Mouse (Mus musculus) CH12.LX (cell line): ENCODE results near the gene Ramp1. TPM values are rescaled to one million over a fixed set of nuclear protein-coding genes. Genes with fewer than 3 reads are reported as not detected.

Experiments used
- DNase-seq: peaks from one replicate; pipeline ENCODE4 v3.0.0-alpha.2; 2013; ENCODE audit errors: extremely low read depth
- H3K27ac ChIP-seq: 2 replicates; pipeline ENCODE4 v1.5.1; 2012; ENCODE audit warnings: low read depth, mild to moderate bottlenecking, control low read depth, moderate library complexity; ENCODE audit not compliant: insufficient read depth
- H3K27me3 ChIP-seq: replicated peaks from 2 replicates; pipeline ENCODE3; 2012; ENCODE audit warnings: inconsistent platforms
- H3K36me3 ChIP-seq, 2 experiments: replicated peaks in 1 of 2; 2 replicates each; pipeline versions ENCODE3 to v1.6.1; 2012; ENCODE audit warnings: inconsistent platforms in 1 of 2, low read length in 1 of 2, mild to moderate bottlenecking in 1 of 2, mixed read lengths in 1 of 2, moderate library complexity in 1 of 2; ENCODE audit not compliant: control insufficient read depth in 1 of 2, insufficient read depth in 1 of 2
- H3K4me1 ChIP-seq, 2 experiments: 2 replicates each; pipeline ENCODE4 v1.6.1; 2012; ENCODE audit warnings: inconsistent platforms in 1 of 2, moderate library complexity in 1 of 2; ENCODE audit not compliant: insufficient read depth in 2 of 2, control insufficient read depth in 1 of 2
- H3K4me2 ChIP-seq: 2 replicates; pipeline ENCODE4 v1.6.1; 2012; ENCODE audit warnings: low read depth, mild to moderate bottlenecking, control low read depth; ENCODE audit not compliant: poor library complexity, insufficient read depth, severe bottlenecking
- H3K4me3 ChIP-seq, 3 experiments: fragments of 150-350 bp in 1 of 3; sonication (generic) in 1 of 3; replicated peaks in 1 of 3; 2 replicates each; pipeline versions ENCODE3 to v1.5.1; 2011 to 2012; ENCODE audit warnings: low read depth in 2 of 3, low read length in 2 of 3, mild to moderate bottlenecking in 2 of 3, moderate library complexity in 2 of 3, control low read depth in 1 of 3, improper control_type of control experiment in 1 of 3, inconsistent platforms in 1 of 3, mixed read lengths in 1 of 3; ENCODE audit not compliant: poor library complexity in 1 of 3
- H3K79me2 ChIP-seq: replicated peaks from 2 replicates; pipeline ENCODE4 v1.6.1; 2012; ENCODE audit warnings: mild to moderate bottlenecking, moderate library complexity; ENCODE audit not compliant: control insufficient read depth, poor library complexity, insufficient read depth, severe bottlenecking; ENCODE audit errors: extremely low read depth
- H3K9ac ChIP-seq: 2 replicates; pipeline ENCODE4 v1.6.1; 2012; ENCODE audit warnings: low read depth, mild to moderate bottlenecking, control low read depth, moderate library complexity; ENCODE audit not compliant: insufficient read depth
- H3K9me3 ChIP-seq: replicated peaks from 2 replicates; pipeline ENCODE3; 2012; ENCODE audit warnings: low read length, inconsistent platforms, mixed read lengths
- BHLHE40 ChIP-seq: IDR thresholded peaks from 2 replicates; pipeline ENCODE4 v1.6.1; 2011; ENCODE audit warnings: mild to moderate bottlenecking, low read depth, low read length, improper control_type of control experiment
- CHD1 ChIP-seq: IDR thresholded peaks from 2 replicates; pipeline ENCODE4 v1.6.1; 2012; ENCODE audit warnings: low read depth, low read length, improper control_type of control experiment, inconsistent platforms
- CTCF ChIP-seq, 2 experiments: IDR thresholded peaks in 1 of 2; conservative IDR thresholded peaks in 1 of 2; 2 replicates each; pipeline ENCODE4 v1.5.1; 2011 to 2012; ENCODE audit warnings: low read depth in 2 of 2, low read length in 2 of 2, improper control_type of control experiment in 1 of 2, inconsistent platforms in 1 of 2, mild to moderate bottlenecking in 1 of 2, moderate library complexity in 1 of 2
- E2F4 ChIP-seq: IDR thresholded peaks from 2 replicates; pipeline ENCODE4 v1.6.1; 2011; ENCODE audit warnings: low read depth, low read length, improper control_type of control experiment; ENCODE audit not compliant: insufficient replicate concordance
- ELF1 ChIP-seq: IDR thresholded peaks from 2 replicates; pipeline ENCODE4 v1.6.1; 2014; ENCODE audit warnings: low read depth, mild to moderate bottlenecking, inconsistent platforms, low read length, improper control_type of control experiment
- EP300 ChIP-seq: IDR thresholded peaks from 2 replicates; pipeline ENCODE4 v1.6.1; 2011; ENCODE audit warnings: low read length, improper control_type of control experiment
- ETS1 ChIP-seq: conservative IDR thresholded peaks from 2 replicates; pipeline ENCODE4 v1.6.1; 2012; ENCODE audit warnings: low read depth, mild to moderate bottlenecking, inconsistent platforms, low read length, improper control_type of control experiment, moderate library complexity
- IRF4 ChIP-seq: IDR thresholded peaks from 2 replicates; pipeline ENCODE4 v1.6.1; 2014; ENCODE audit warnings: low read depth, mild to moderate bottlenecking, inconsistent platforms, low read length, improper control_type of control experiment
- JUN ChIP-seq: IDR thresholded peaks from 2 replicates; pipeline ENCODE4 v1.6.1; 2011; ENCODE audit warnings: low read depth, mild to moderate bottlenecking, low read length, improper control_type of control experiment, moderate library complexity; ENCODE audit not compliant: insufficient read depth
- JUND ChIP-seq: conservative IDR thresholded peaks from 2 replicates; pipeline ENCODE4 v1.6.1; 2011; ENCODE audit warnings: low read depth, low read length, improper control_type of control experiment
- KAT2A ChIP-seq: IDR thresholded peaks from 2 replicates; pipeline ENCODE4 v1.6.1; 2012; ENCODE audit warnings: low read length, improper control_type of control experiment, inconsistent platforms; ENCODE audit not compliant: insufficient replicate concordance
- MAFK ChIP-seq: IDR thresholded peaks from 2 replicates; pipeline ENCODE4 v1.6.1; 2011; ENCODE audit warnings: low read length, improper control_type of control experiment; ENCODE audit not compliant: insufficient replicate concordance
- MAZ ChIP-seq: IDR thresholded peaks from 2 replicates; pipeline ENCODE4 v1.6.1; 2012; ENCODE audit warnings: low read depth, mild to moderate bottlenecking, inconsistent platforms, low read length, improper control_type of control experiment, moderate library complexity
- MEF2A ChIP-seq: IDR thresholded peaks from 2 replicates; pipeline ENCODE4 v1.6.1; 2014; ENCODE audit warnings: low read depth, mild to moderate bottlenecking, inconsistent platforms, low read length, improper control_type of control experiment, borderline replicate concordance
- MXI1 ChIP-seq: IDR thresholded peaks from 2 replicates; pipeline ENCODE4 v1.6.1; 2011; ENCODE audit warnings: mild to moderate bottlenecking, low read depth, low read length, improper control_type of control experiment
- MYC ChIP-seq: IDR thresholded peaks from 2 replicates; pipeline ENCODE4 v1.6.1; 2011; ENCODE audit warnings: low read depth, mild to moderate bottlenecking, improper control_type of control experiment, low read length
- NELFE ChIP-seq: IDR thresholded peaks from 2 replicates; pipeline ENCODE4 v1.6.1; 2011; ENCODE audit warnings: low read depth, low read length, improper control_type of control experiment
- NRF1 ChIP-seq: IDR thresholded peaks from 2 replicates; pipeline ENCODE4 v1.6.1; 2014; ENCODE audit warnings: low read depth, mild to moderate bottlenecking, inconsistent platforms, low read length, improper control_type of control experiment, moderate library complexity
- PAX5 ChIP-seq: IDR thresholded peaks from 2 replicates; pipeline ENCODE4 v1.6.1; 2012; ENCODE audit warnings: low read length, inconsistent platforms, mixed read lengths
- POLR2AphosphoS2 ChIP-seq: IDR thresholded peaks from 2 replicates; pipeline ENCODE4 v1.6.1; 2011; ENCODE audit warnings: low read depth, low read length, improper control_type of control experiment
- RAD21 ChIP-seq: IDR thresholded peaks from 2 replicates; pipeline ENCODE4 v1.6.1; 2011; ENCODE audit warnings: low read depth, mild to moderate bottlenecking, low read length, improper control_type of control experiment, moderate library complexity
- SMC3 ChIP-seq: IDR thresholded peaks from 2 replicates; pipeline ENCODE4 v1.6.1; 2011; ENCODE audit warnings: low read depth, low read length, improper control_type of control experiment
- TBP ChIP-seq: conservative IDR thresholded peaks from 2 replicates; pipeline ENCODE4 v1.6.1; 2011; ENCODE audit warnings: low read depth, low read length, improper control_type of control experiment
- TCF12 ChIP-seq: IDR thresholded peaks from 2 replicates; pipeline ENCODE4 v1.6.1; 2014; ENCODE audit warnings: low read depth, mild to moderate bottlenecking, inconsistent platforms, low read length, improper control_type of control experiment
- UBTF ChIP-seq: IDR thresholded peaks from 2 replicates; pipeline ENCODE4 v1.6.1; 2012; ENCODE audit warnings: low read depth, mild to moderate bottlenecking, inconsistent platforms, low read length, improper control_type of control experiment, moderate library complexity
- USF1 ChIP-seq: IDR thresholded peaks from 2 replicates; pipeline ENCODE4 v1.6.1; 2014; ENCODE audit warnings: low read depth, mild to moderate bottlenecking, inconsistent platforms, low read length, improper control_type of control experiment
- ZC3H11A ChIP-seq: IDR thresholded peaks from 2 replicates; pipeline ENCODE4 v1.6.1; 2012; ENCODE audit warnings: low read depth, mild to moderate bottlenecking, inconsistent platforms, low read length, improper control_type of control experiment
- ZKSCAN1 ChIP-seq: IDR thresholded peaks from 2 replicates; pipeline ENCODE4 v1.6.1; 2012; ENCODE audit warnings: low read depth, inconsistent platforms, low read length, improper control_type of control experiment, borderline replicate concordance
- ZMIZ1 ChIP-seq: IDR thresholded peaks from 2 replicates; pipeline ENCODE4 v1.6.1; 2012; ENCODE audit warnings: low read depth, mild to moderate bottlenecking, inconsistent platforms, low read length, improper control_type of control experiment
- dilution Hi-C: fragments of 300-500 bp; cut with MboI; formaldehyde crosslinking; loops from 2 replicates; pipeline ENCODE4 v1.14.3; 2020; ENCODE audit warnings: low sequenced_read_pairs; ENCODE audit not compliant: extremely low pct_unique_long_range_greater_than_20kb, extremely low pct_ligation_motif_present
- in situ Hi-C: fragments of 300-500 bp; cut with MboI; formaldehyde crosslinking; loops from 3 replicates; pipeline ENCODE4 v1.14.3; 2019; ENCODE audit warnings: low sequenced_read_pairs, low pct_ligation_motif_present, low pct_unique_long_range_greater_than_20kb, mixed read lengths
- polyA plus RNA-seq: library from polyadenylated mRNA; unstranded; fragments of >175 nt; gene quantifications from 2 replicates; pipeline ENCODE4 v1.2.1, GENCODE M21; 2012; ENCODE audit warnings: low read depth; ENCODE audit not compliant: insufficient read length
- total RNA-seq, 2 experiments: library from RNA; depleted of rRNA; stranded (reverse); fragments of 300-350 nt in 1 of 2; fragments of >200 nt in 1 of 2; gene quantifications; 2 replicates each; pipeline ENCODE4 v1.2.3; 2012 to 2014

The Ramp1 gene
- total and polyA plus RNA-seq, 3 experiments = not detected

GRCm38 (mm10) chr1:91179086-91179485, 536 bp upstream of the Ramp1 start:
- Histone ChIP-seq H3K9me3 (no peaks in the 10 kb centered on the region), H3K27me3 (peaks cover 2% of the 10 kb centered on the region), H3K4me3 (no peak overlapping the region), H3K36me3 (no peaks in the 10 kb centered on the region), H3K9ac (no peak overlapping the region), H3K4me1 (no peaks in the 10 kb centered on the region; a peak in 1 of 4 replicates), H3K79me2 (no peaks in the 10 kb centered on the region), H3K4me2 (no peak overlapping the region), H3K27ac (no peak overlapping the region)
- dilution Hi-C loops = no loop called here
- TF ChIP-seq MYC = no peak
- TF ChIP-seq ELF1 = no peak
- peak; percentile 89 for TF ChIP-seq SMC3
- TF ChIP-seq ZC3H11A = peak; percentile 41
- no peak for TF ChIP-seq MXI1
- no peak for TF ChIP-seq UBTF
- no peak for TF ChIP-seq TBP
- peak; percentile 86 for TF ChIP-seq RAD21
- TF ChIP-seq USF1 = no peak
- TF ChIP-seq NRF1 = no peak
- TF ChIP-seq POLR2AphosphoS2 = no peak
- TF ChIP-seq BHLHE40 = no peak
- TF ChIP-seq ZMIZ1 = no peak
- no peak for TF ChIP-seq NELFE
- TF ChIP-seq JUN = no peak
- no peak for TF ChIP-seq CHD1
- TF ChIP-seq CTCF (conservative IDR thresholded peaks at IDR 0.05 in 1 of 2, IDR thresholded peaks at IDR 0.05 in 1 of 2; ENCODE audit: low read depth in 2 of 2, low read length in 2 of 2) = peak in 1 of 2 experiments; percentile 87; a peak in 2 of 4 replicates
- TF ChIP-seq MAZ = no peak
- no peak for TF ChIP-seq EP300
- no peak for TF ChIP-seq TCF12
- TF ChIP-seq MEF2A = no peak
- no peak for TF ChIP-seq ZKSCAN1
- TF ChIP-seq E2F4 = no peak
- TF ChIP-seq MAFK = no peak
- no peak for TF ChIP-seq KAT2A
- no peak for TF ChIP-seq JUND
- TF ChIP-seq PAX5 = no peak
- no peak for TF ChIP-seq IRF4
- no peak for TF ChIP-seq ETS1
- in situ Hi-C loops = no loop called here
- peak; percentile 43 for DNase-seq
